Mouse (Mus musculus): ENCODE data around the gene Dnmbp. TPM values are rescaled to one million over a fixed set of nuclear protein-coding genes. Genes with fewer than 3 reads are reported as not detected.

Dnmbp gene
- polyA plus RNA-seq, 1 experiment from 2014 or later = 16.6 TPM

DNA sequence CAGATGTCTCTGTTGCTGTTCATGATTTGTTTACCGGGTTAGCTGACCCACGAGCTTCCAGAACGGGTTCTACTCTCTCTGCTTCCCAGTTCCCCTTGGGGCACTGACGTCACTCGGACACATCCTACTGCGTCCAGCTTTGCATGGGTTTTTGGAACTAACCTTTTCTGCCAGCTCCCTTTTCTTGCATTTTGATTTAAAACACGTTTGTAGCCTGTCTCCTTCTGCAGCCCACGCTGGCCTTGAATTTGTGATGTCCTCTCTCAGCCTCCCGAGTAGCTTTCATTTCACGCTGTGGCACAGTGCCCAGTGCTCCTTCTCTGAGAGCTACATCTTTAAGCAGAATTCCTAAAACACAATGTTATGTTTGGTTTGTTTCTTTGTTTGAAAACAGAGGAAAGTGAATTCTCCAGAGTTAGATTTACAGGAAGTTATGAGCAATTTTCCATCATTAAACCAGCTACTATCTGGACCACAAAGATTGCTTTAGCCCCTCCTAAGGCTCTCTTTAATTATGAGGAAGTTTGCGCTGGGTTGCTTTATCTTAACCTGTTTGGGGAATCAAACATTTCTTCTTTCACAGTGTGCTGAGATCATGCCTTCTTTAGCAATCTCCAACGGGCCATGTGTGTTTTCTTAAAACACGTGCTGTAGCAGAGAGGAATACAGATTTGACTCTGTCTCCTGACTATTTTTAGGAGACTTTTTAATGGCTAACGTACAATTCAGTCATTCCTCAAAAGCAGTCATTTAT, 124.2 kb downstream of the Dnmbp start:
- Histone ChIP-seq H3K4me3 (no peak overlapping the region), H3K4me2 (replicated peaks) (no peak overlapping the region), H3K9me3 (no peaks in the 10 kb centered on the region), H3K4me1 (no peaks in the 10 kb centered on the region), H3K36me3 (no peaks in the 10 kb centered on the region), H3K27me3 (no peaks in the 10 kb centered on the region), H3K27ac (replicated peaks) (no peak overlapping the region), H3K9ac (replicated peaks) (no peak overlapping the region)
- WGBS = 79% methylated on average over 14 of the region's 14 CpGs
- no peak for ATAC-seq (ENCODE audit: low FRiP score, low read depth)

DNA sequence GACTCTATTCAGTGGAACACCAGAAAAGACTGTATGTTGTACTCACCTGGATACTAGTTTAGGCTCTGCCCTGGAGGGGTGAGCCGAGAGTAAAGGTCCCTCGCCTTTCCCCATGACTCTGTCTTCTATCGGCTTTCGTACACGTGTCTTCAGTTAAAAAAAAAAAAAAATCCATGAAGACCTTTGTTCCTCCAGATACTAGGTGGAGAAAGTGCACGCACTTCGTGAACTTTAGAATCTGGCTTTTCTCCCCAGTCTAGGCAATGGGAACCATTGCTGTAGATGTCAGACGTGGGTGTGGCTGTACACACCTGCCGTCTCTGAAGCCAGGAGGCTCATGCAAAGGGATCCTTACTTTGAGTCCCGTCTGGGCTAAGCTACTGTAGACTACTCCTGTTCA, 126.7 kb downstream of the Dnmbp start:
- no peak for ATAC-seq (ENCODE audit: low FRiP score, low read depth)
- Histone ChIP-seq H3K9me3 (no peaks in the 10 kb centered on the region), H3K36me3 (no peaks in the 10 kb centered on the region), H3K27ac (replicated peaks) (no peak overlapping the region), H3K9ac (replicated peaks) (no peak overlapping the region), H3K4me2 (replicated peaks) (no peak overlapping the region), H3K27me3 (no peaks in the 10 kb centered on the region), H3K4me1 (no peaks in the 10 kb centered on the region), H3K4me3 (no peak overlapping the region)
- WGBS = 88% methylated on average over 10 of the region's 10 CpGs

DNA sequence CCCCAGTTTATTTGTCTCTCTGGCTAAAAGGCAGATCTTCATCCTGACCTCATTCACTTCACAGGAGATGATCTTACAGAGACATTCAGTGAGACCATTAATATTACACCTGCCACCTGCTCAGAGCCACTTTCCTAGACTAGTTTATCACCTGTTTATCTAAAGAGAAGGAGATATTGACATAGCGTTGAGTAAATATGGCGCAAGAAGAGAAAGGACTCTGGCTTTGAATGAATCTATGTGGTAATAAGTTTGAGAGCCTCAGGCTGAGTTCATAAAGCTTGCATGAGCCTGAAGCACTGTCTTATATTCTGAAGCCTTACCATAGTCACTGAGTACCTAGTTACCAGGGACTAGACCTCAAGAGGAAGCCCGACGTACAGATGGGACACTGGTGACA, 128.6 kb downstream of the Dnmbp start:
- Histone ChIP-seq H3K9me3 (no peaks in the 10 kb centered on the region), H3K27me3 (no peaks in the 10 kb centered on the region), H3K36me3 (no peaks in the 10 kb centered on the region), H3K27ac (replicated peaks) (no peak overlapping the region), H3K4me1 (no peaks in the 10 kb centered on the region), H3K9ac (replicated peaks) (no peak overlapping the region), H3K4me2 (replicated peaks) (no peak overlapping the region), H3K4me3 (no peak overlapping the region)
- 93% methylated on average over 4 of the region's 4 CpGs for WGBS
- ATAC-seq (ENCODE audit: low FRiP score, low read depth) = no peak

DNA sequence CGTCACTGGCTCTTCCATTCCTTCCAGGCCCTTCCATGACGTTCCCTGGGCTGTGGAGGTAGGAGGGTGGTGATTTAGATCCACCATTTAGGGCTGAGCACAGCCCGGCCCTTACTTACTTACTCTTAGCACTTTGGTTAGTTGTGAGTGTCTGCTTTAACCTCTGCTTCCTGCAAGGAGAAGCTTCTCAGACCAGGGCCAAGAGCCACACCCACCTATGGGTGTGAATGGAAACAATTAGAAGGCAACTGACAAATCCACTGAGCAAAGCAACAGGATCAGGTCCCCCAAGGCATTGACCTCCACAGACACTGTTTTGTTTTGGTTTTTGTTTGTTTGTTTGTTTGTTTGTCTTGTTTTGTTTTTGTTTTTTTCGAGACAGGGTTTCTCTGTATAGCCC, 130.7 kb downstream of the Dnmbp start:
- Histone ChIP-seq H3K27me3 (no peaks in the 10 kb centered on the region), H3K4me1 (no peaks in the 10 kb centered on the region), H3K4me2 (replicated peaks) (no peak overlapping the region), H3K36me3 (no peaks in the 10 kb centered on the region), H3K9me3 (no peaks in the 10 kb centered on the region), H3K27ac (replicated peaks) (no peak overlapping the region), H3K4me3 (no peak overlapping the region), H3K9ac (replicated peaks) (no peak overlapping the region)
- 36% methylated on average over 4 of the region's 4 CpGs for WGBS
- no peak for ATAC-seq (ENCODE audit: low FRiP score, low read depth)

DNA sequence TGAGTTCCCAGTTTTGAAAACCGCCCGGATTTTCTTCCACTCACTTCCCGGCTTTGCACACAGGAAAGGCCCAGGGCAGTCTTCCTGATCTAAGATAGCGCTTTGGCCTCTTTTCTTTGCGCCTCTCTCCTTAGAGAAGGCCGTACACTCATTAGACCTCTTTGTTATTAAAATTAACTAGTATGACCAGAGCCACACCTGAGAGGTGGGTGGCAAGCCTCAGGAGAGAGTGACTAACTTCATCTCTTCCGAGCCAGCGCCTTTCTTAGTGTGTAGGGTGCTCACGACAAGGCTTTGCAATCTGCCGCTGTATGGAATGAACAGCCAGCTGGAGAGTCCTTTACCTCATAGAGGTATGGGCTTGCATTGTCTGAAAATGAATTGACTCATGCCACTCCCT, 136.1 kb downstream of the Dnmbp start:
- H3K4me3 ChIP-seq = no peak overlapping the region
- no peaks in the 10 kb centered on the region for H3K9me3 ChIP-seq
- H3K36me3 ChIP-seq = no peaks in the 10 kb centered on the region
- whole genome bisulfite sequencing = 80% methylated on average over 10 of the region's 10 CpGs
- no peaks in the 10 kb centered on the region for H3K27me3 ChIP-seq
- no peaks in the 10 kb centered on the region for H3K4me1 ChIP-seq
- no peak overlapping the region for H3K27ac ChIP-seq (replicated peaks)
- no peak overlapping the region for H3K4me2 ChIP-seq (replicated peaks)
- H3K9ac ChIP-seq (replicated peaks) = no peak overlapping the region
- no peak for ATAC-seq (ENCODE audit: low FRiP score, low read depth)

DNA sequence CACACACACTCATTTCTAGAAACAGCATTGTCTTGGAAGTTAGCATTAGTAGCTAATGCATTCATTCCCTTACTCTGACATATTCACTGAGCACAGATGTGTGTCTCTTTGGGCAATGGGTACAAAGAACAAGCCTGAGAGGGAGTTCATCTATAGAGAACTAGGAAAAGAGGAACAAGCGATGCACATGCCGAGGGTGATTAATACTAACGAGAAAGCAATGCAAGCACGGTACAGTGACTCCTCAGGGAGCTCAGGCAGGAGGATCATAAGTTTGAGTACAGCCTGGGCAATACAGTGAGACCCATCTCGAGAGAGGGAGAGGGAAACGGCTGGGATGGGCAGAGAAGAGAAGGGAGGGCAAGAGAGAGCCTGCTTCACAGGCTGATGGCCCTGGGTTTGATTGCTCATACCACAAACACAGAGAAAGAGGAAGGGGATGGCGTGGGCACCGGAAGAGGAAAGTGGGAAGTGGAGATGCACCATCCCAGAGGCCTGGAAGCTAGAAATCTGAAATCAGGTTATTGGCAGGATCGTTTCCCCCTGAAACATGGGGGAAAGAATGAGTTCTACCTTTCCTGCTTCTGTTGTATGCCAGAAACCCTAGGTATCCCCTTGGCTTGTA, 138.5 kb downstream of the Dnmbp start:
- no peaks in the 10 kb centered on the region for H3K4me1 ChIP-seq
- ATAC-seq (ENCODE audit: low FRiP score, low read depth) = no peak
- WGBS = 85% methylated on average over 9 of the region's 9 CpGs

DNA sequence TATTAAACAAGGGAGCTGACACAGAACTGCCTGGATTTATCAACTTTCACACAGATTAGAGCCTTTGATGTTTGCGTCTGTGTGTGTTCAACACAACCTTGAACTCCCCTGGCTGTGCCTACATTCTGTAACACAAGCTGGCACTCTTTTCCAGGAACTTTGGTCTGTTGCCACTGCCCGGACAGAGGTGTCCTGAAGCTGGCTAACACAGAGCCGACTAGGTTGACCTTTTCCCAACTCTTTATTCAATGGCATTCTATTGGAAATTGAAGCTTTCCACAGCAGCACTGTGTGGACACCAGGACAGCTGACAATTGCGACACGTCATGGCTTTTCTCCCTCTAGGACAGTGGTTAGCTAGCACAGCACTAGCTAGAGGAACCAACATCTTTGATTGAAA, 142.8 kb downstream of the Dnmbp start:
- no peaks in the 10 kb centered on the region for H3K27me3 ChIP-seq
- WGBS = 79% methylated on average over 5 of the region's 5 CpGs
- no peak for ATAC-seq (ENCODE audit: low FRiP score, low read depth)
- no peak overlapping the region for H3K4me3 ChIP-seq
- H3K27ac ChIP-seq (replicated peaks) = no peak overlapping the region
- no peaks in the 10 kb centered on the region for H3K4me1 ChIP-seq
- H3K36me3 ChIP-seq = no peaks in the 10 kb centered on the region
- H3K4me2 ChIP-seq (replicated peaks) = no peak overlapping the region
- H3K9ac ChIP-seq (replicated peaks) = no peak overlapping the region
- no peaks in the 10 kb centered on the region for H3K9me3 ChIP-seq

More for the DNA sequence above, 138.5 kb downstream of the Dnmbp start:
- no peaks in the 10 kb centered on the region for H3K36me3 ChIP-seq
- H3K4me3 ChIP-seq = no peak overlapping the region
- H3K27ac ChIP-seq (replicated peaks) = no peak overlapping the region
- no peak overlapping the region for H3K4me2 ChIP-seq (replicated peaks)
- no peak overlapping the region for H3K9ac ChIP-seq (replicated peaks)
- no peaks in the 10 kb centered on the region for H3K27me3 ChIP-seq
- H3K9me3 ChIP-seq = no peaks in the 10 kb centered on the region

Other genes starting within 250 kb of the Dnmbp start
- gene Cutc, start 187.2 kb downstream of the Dnmbp start, polyA plus RNA-seq (2016; fragmentation: Nextera tagmentation; extraction: Ambion mirVana) = 10.6 and 11.2 TPM in 2 replicates
- gene Cox15, start 187.2 kb downstream of the Dnmbp start, polyA plus RNA-seq (2016; fragmentation: Nextera tagmentation; extraction: Ambion mirVana) = 12.8 and 13.6 TPM in 2 replicates
- not detected in 2 replicates for gene Abcc2, start 158.0 kb downstream of the Dnmbp start, polyA plus RNA-seq (2016; fragmentation: Nextera tagmentation; extraction: Ambion mirVana)
- gene Cpn1, start 46.4 kb upstream of the Dnmbp start, polyA plus RNA-seq (2016; fragmentation: Nextera tagmentation; extraction: Ambion mirVana) = 0.16 and 0.24 TPM in 2 replicates
- gene Cyp2c23, start 89.0 kb upstream of the Dnmbp start, polyA plus RNA-seq (2016; fragmentation: Nextera tagmentation; extraction: Ambion mirVana) = not detected in 2 replicates
- 22.0 and 23.6 TPM in 2 replicates for gene Erlin1, start 129.6 kb upstream of the Dnmbp start, polyA plus RNA-seq (2016; fragmentation: Nextera tagmentation; extraction: Ambion mirVana)
- gene Chuk, start 167.3 kb upstream of the Dnmbp start, polyA plus RNA-seq (2016; fragmentation: Nextera tagmentation; extraction: Ambion mirVana) = 65.8 and 66.9 TPM in 2 replicates
- 40.1 and 41.7 TPM in 2 replicates for gene Cwf19l1, start 195.7 kb upstream of the Dnmbp start, polyA plus RNA-seq (2016; fragmentation: Nextera tagmentation; extraction: Ambion mirVana)
- 116 and 120 TPM in 2 replicates for gene Bloc1s2, start 206.3 kb upstream of the Dnmbp start, polyA plus RNA-seq (2016; fragmentation: Nextera tagmentation; extraction: Ambion mirVana)

Data from midbrain, embryonic 12.5 days (tissue).